ENCODE assay signal across 23 mouse cellular contexts in genomic region chr1:78324044-78324443, GRCm38 (mm10). TPM values are rescaled to one million over a fixed set of nuclear protein-coding genes. Genes with fewer than 3 reads are reported as not detected.
A peak's percentile ranks its signal among the peaks of the same experiment; 100 is the strongest.
DNase-seq lines count a peak whose midpoint lies in the region; ATAC-seq and TF ChIP-seq lines count a peak whose summit lies in the region.
"Had no signal": no experiment of that assay in that cellular context is flagged by ENCODE, and none has a peak within 500 bp of the region (broad histone marks: within the 10 kb centered on the region; RNA-seq: fewer than 3 reads in every experiment).

No protein-coding gene starts in this region.

- 37% methylated on average over 6 of the region's 6 CpGs for WGBS in heart, embryonic 11.5 days (ENCODE audit: insufficient replicate concordance)
- 42% methylated on average over 6 of the region's 6 CpGs for WGBS in heart, embryonic 10.5 days

- H3K27ac ChIP-seq in heart, embryonic 11.5 days (ENCODE audit: low read depth, low read length) = no peak overlapping the region
- no peak overlapping the region for H3K27ac ChIP-seq in heart, embryonic 10.5 days
- no peak overlapping the region for H3K27ac ChIP-seq in MEL (ENCODE audit: control insufficient read depth, low read depth, low read length)

- no peak overlapping the region for H3K4me2 ChIP-seq in heart, embryonic 11.5 days

- no peak for TF ChIP-seq RAD21 in MEL (IDR thresholded peaks at IDR 0.05; ENCODE audit: low read depth, low read length)

- no peaks in the 10 kb centered on the region for H3K27me3 ChIP-seq in heart, embryonic 11.5 days (ENCODE audit: control insufficient read depth, insufficient read depth, low read length)
- H3K27me3 ChIP-seq in heart, embryonic 10.5 days (ENCODE audit: insufficient read depth, poor library complexity, severe bottlenecking) = no peaks in the 10 kb centered on the region
- H3K27me3 ChIP-seq in G1E (ENCODE audit: insufficient read depth, low read length) = no peaks in the 10 kb centered on the region; the same call in 1 of the 2 replicates
- no peaks in the 10 kb centered on the region for H3K27me3 ChIP-seq in MEL (ENCODE audit: control insufficient read depth in 1 of 2, insufficient read depth in 2 of 2, low read length in 2 of 2)
- H3K27me3 ChIP-seq: CH12.LX had no signal

- H3K79me2 ChIP-seq in MEL (ENCODE audit: control insufficient read depth, insufficient read depth, low read length, poor library complexity) = no peaks in the 10 kb centered on the region

- no peaks in the 10 kb centered on the region for H3K9me3 ChIP-seq in heart, embryonic 11.5 days (replicated peaks; ENCODE audit: control insufficient read depth, low read length)
- H3K9me3 ChIP-seq in heart, embryonic 10.5 days = no peaks in the 10 kb centered on the region
- H3K9me3 ChIP-seq in G1E (replicated peaks) (no peaks in the 10 kb centered on the region), MEL (replicated peaks; ENCODE audit: insufficient read depth, low read length) (no peaks in the 10 kb centered on the region)

- H3K9ac ChIP-seq in heart, embryonic 11.5 days (ENCODE audit: low read depth, low read length) = no peak overlapping the region
- H3K9ac ChIP-seq in MEL (ENCODE audit: control insufficient read depth, low read depth, low read length, poor library complexity, severe bottlenecking) = no peak overlapping the region

- no peak for ATAC-seq in heart, embryonic 11.5 days (replicated peaks; ENCODE audit: insufficient number of reproducible peaks, low FRiP score, low TSS enrichment)
- ATAC-seq in G1E (ENCODE audit: extremely low read depth, insufficient number of reproducible peaks, low FRiP score, poor library complexity, severe bottlenecking) = peak; percentile 88
- ATAC-seq: activated CD4-positive, CD25-positive, alpha-beta regulatory T cell, adult 4 months; CD4-positive, CD25-positive, alpha-beta regulatory T cell, adult 4 months; Patski had no signal

- no peak for TF ChIP-seq CTCF in G1E (IDR thresholded peaks at IDR 0.05; ENCODE audit: low read depth, low read length)
- TF ChIP-seq CTCF in MEL (IDR thresholded peaks at IDR 0.05 in 2 of 3, conservative IDR thresholded peaks at IDR 0.05 in 1 of 3; ENCODE audit: control insufficient read depth in 1 of 3, insufficient read depth in 1 of 3, low read depth in 2 of 3, low read length in 3 of 3, poor library complexity in 1 of 3, severe bottlenecking in 1 of 3) = no peak

- peak; percentile 13 for DNase-seq in heart, adult 11 months
- DNase-seq in heart, embryonic 10.5 days (ENCODE audit: low spot score) = peak; percentile 13
- no peak for DNase-seq in heart, adult 8-10 months (ENCODE audit: low spot score)
- DNase-seq in G1E (ENCODE audit: low spot score) = peak; percentile 40
- DNase-seq in MEL (ENCODE audit: low read depth, low spot score) = peak; percentile 37
- no peak for DNase-seq in ovary, adult 18-20 months (ENCODE audit: low spot score)
- DNase-seq in lung, adult 18-20 months = no peak
- DNase-seq: adrenal gland, adult 2 months; adrenal gland, adult 8-10 months; adrenal gland, postnatal 10 days; adrenal gland, postnatal 14 days; adrenal gland, postnatal 25 days; adrenal gland, postnatal 36 days; B cell, adult 2 months; cerebellum, adult 11 months; cerebellum, adult 11-12 months; cerebellum, adult 18-20 months; cerebellum, adult 2 months had no signal

- TF ChIP-seq POLR2A in MEL (IDR thresholded peaks at IDR 0.05; ENCODE audit: control insufficient read depth in 1 of 2, insufficient read depth in 1 of 2, low read depth in 1 of 2, low read length in 2 of 2, poor library complexity in 1 of 2) = no peak

- peak; percentile 53 to 59; a peak in 2 of 4 replicates for TF ChIP-seq EP300 in MEL (IDR thresholded peaks at IDR 0.05; ENCODE audit: low read depth in 1 of 2, low read length in 2 of 2)

- H3K36me3 ChIP-seq in heart, embryonic 11.5 days (ENCODE audit: control insufficient read depth, insufficient read depth, low read length) = no peaks in the 10 kb centered on the region
- H3K36me3 ChIP-seq in heart, embryonic 10.5 days = no peaks in the 10 kb centered on the region
- H3K36me3 ChIP-seq in G1E (replicated peaks) = no peaks in the 10 kb centered on the region
- peaks cover 0 to 6% of the 10 kb centered on the region in 2 experiments; a peak in 2 of 4 replicates for H3K36me3 ChIP-seq in MEL (ENCODE audit: control insufficient read depth in 1 of 2, insufficient read depth in 2 of 2, low read length in 2 of 2)

- no peaks in the 10 kb centered on the region for H3K4me1 ChIP-seq in heart, embryonic 11.5 days (ENCODE audit: control insufficient read depth, insufficient read depth, low read length)
- no peaks in the 10 kb centered on the region for H3K4me1 ChIP-seq in heart, embryonic 10.5 days
- H3K4me1 ChIP-seq in G1E (ENCODE audit: insufficient read depth, low read depth, low read length) (peaks cover 55% of the 10 kb centered on the region), MEL (ENCODE audit: control insufficient read depth in 1 of 2, insufficient read depth in 2 of 2, low read length in 2 of 2) (peaks cover 0 to 5% of the 10 kb centered on the region in 2 experiments; a peak in 1 of 4 replicates)

- H3K4me3 ChIP-seq in heart, embryonic 11.5 days (ENCODE audit: low read depth, low read length) = no peak overlapping the region
- no peak overlapping the region for H3K4me3 ChIP-seq in heart, embryonic 10.5 days
- no peak overlapping the region; the same call in 1 of the 2 replicates for H3K4me3 ChIP-seq in G1E (ENCODE audit: low read depth, low read length)
- no peak overlapping the region for H3K4me3 ChIP-seq in MEL (ENCODE audit: control insufficient read depth in 1 of 2, insufficient read depth in 1 of 2, low read depth in 2 of 2, low read length in 2 of 2)

TF ChIP-seq in MEL, 35 proteins besides CTCF, POLR2A, EP300 and RAD21:
- TF ChIP-seq ETS1 (IDR thresholded peaks at IDR 0.05; ENCODE audit: low read depth, low read length) (peak; percentile 54; the same call in 1 of the 2 replicates), GABPA (IDR thresholded peaks at IDR 0.05; ENCODE audit: low read depth, low read length) (no peak), GATA1 (IDR thresholded peaks at IDR 0.05; ENCODE audit: low read depth, low read length) (peak; percentile 66), TCF12 (IDR thresholded peaks at IDR 0.05; ENCODE audit: low read depth, low read length) (peak; percentile 84)

RNA-seq across cellular contexts. Expression of gene Sgpp2, which starts 13.9 kb away (rescaled TPM):
- polyA plus RNA-seq in heart, embryonic 11.5 days (2014; fragmentation: Nextera tagmentation; extraction: Ambion mirVana) = 0.28 and 0.46 TPM in 2 replicates
- polyA plus RNA-seq in heart, embryonic 10.5 days (2016; fragmentation: Nextera tagmentation; extraction: Ambion mirVana) = 0.11 and 0.65 TPM in 2 replicates
- under 1 TPM in 3 of 4 experiments, not detected in 1; 0.06 TPM for total RNA-seq in heart, adult 8-10 months (2022)
- not detected in 2 replicates for total RNA-seq in G1E (2014; fragmentation: Nextera tagmentation)
- 0.05 and 0.06 TPM in 2 replicates for total RNA-seq in G1E (2017)
- not detected in 2 replicates for polyA plus RNA-seq in G1E (2012)
- 0.10 and 0.12 TPM in 2 replicates for total RNA-seq in MEL (2012; rRNA removed)
- polyA plus RNA-seq in MEL (2012; ENCODE audit: insufficient read depth in 1 of 2, insufficient read length in 2 of 2, low read depth in 1 of 2, low replicate concordance in 2 of 2, missing spikeins in 1 of 2) = under 1 TPM in 1 of 2 experiments, not detected in 1; 0.08 TPM

Comparison
In these comparisons a context has a peak if more than half of its experiments do, and no peak if none do; other contexts are left out.
1. DNase-seq: peak in heart, adult 11 months (single experiment), heart, embryonic 10.5 days (single experiment), G1E (single experiment) and MEL (single experiment); none in heart, adult 8-10 months (single experiment), ovary, adult 18-20 months (single experiment) and lung, adult 18-20 months (0 of 2).